Mouse (Mus musculus) cerebellum, adult 2 months (tissue): Measurements from ENCODE around the gene Arhgap15. TPM values are rescaled to one million over a fixed set of nuclear protein-coding genes. Genes with fewer than 3 reads are reported as not detected.

Source experiments
- DNase-seq, 2 experiments: peaks; one replicate each; pipeline ENCODE4 v3.0.0; 2021
- H3K27ac ChIP-seq: fragments of 200-500 bp; 2 replicates; pipeline ENCODE4 v1.5.1; 2012; ENCODE audit warnings: low read length, control low read depth, inconsistent platforms; ENCODE audit not compliant: insufficient read depth
- H3K27me3 ChIP-seq: fragments of 200-500 bp; 2 replicates; pipeline ENCODE4 v1.6.1; 2012; ENCODE audit warnings: inconsistent platforms, mild to moderate bottlenecking, low read length, moderate library complexity; ENCODE audit not compliant: control insufficient read depth, insufficient read depth
- H3K4me1 ChIP-seq: fragments of 200-500 bp; 2 replicates; pipeline ENCODE4 v1.6.1; 2011; ENCODE audit warnings: low read length; ENCODE audit not compliant: control insufficient read depth, insufficient read depth
- H3K4me3 ChIP-seq: fragments of 200-500 bp; replicated peaks from 2 replicates; pipeline ENCODE3; 2011; ENCODE audit warnings: mild to moderate bottlenecking, low read depth, low read length, control low read depth; ENCODE audit not compliant: insufficient read depth
- CTCF ChIP-seq: fragments of 200-500 bp; IDR thresholded peaks from 2 replicates; pipeline ENCODE4 v1.5.1; 2011; ENCODE audit warnings: low read depth, mild to moderate bottlenecking, control low read depth, low read length, moderate library complexity, borderline replicate concordance; ENCODE audit not compliant: insufficient read depth
- POLR2A ChIP-seq: fragments of 200-500 bp; IDR thresholded peaks from 2 replicates; pipeline ENCODE4 v1.6.1; 2011; ENCODE audit warnings: low read length, control low read depth, borderline replicate concordance; ENCODE audit not compliant: insufficient read depth
- WGBS: fragments of 180-500 bp; shearing (Covaris S2); methylation state at CpG from one replicate; pipeline ENCODE4 v1.1.7; 2018; 5-methylcytosine and 5-hydroxymethylcytosine counted together
- polyA plus RNA-seq: library from polyadenylated mRNA; depleted of rRNA; stranded (reverse); fragments of >200 nt; gene quantifications from 2 replicates; pipeline ENCODE4 v1.2.3, GENCODE M21; 2012

Gene Arhgap15
- polyA plus RNA-seq, 1 experiment = 2.3 TPM

- Histone ChIP-seq H3K27ac (no peak overlapping the region), H3K4me1 (peaks cover 3% of the 10 kb centered on the region; the same call in 1 of the 2 replicates), H3K4me3 (no peak overlapping the region), H3K27me3 (no peaks in the 10 kb centered on the region)
- no peak for DNase-seq
- no peak for TF ChIP-seq CTCF
- no peak for TF ChIP-seq POLR2A
- 97% methylated on average over 2 of the region's 2 CpGs for WGBS
Observed at GRCm38 (mm10) chr2:44114296-44114695, 365.7 kb downstream of the Arhgap15 start.

- 91% methylated on average over 5 of the region's 5 CpGs for WGBS
- no peak for DNase-seq
Observed at GRCm38 (mm10) chr2:44121162-44121561, 372.5 kb downstream of the Arhgap15 start.

GRCm38 (mm10) chr2:44123246-44123645, 374.6 kb downstream of the Arhgap15 start:
- Histone ChIP-seq H3K27me3 (no peaks in the 10 kb centered on the region; the same call in 1 of the 2 replicates), H3K4me3 (no peak overlapping the region), H3K4me1 (no peaks in the 10 kb centered on the region), H3K27ac (no peak overlapping the region)
- no peak for DNase-seq
- TF ChIP-seq CTCF = no peak
- no peak for TF ChIP-seq POLR2A
- 95% methylated on average over 2 of the region's 2 CpGs for WGBS

More at GRCm38 (mm10) chr2:44121162-44121561, 372.5 kb downstream of the Arhgap15 start:
- H3K4me1 ChIP-seq = no peaks in the 10 kb centered on the region
- H3K4me3 ChIP-seq = no peak overlapping the region
- no peak for TF ChIP-seq CTCF
- TF ChIP-seq POLR2A = no peak
- H3K27me3 ChIP-seq = no peaks in the 10 kb centered on the region; the same call in 1 of the 2 replicates
- no peak overlapping the region for H3K27ac ChIP-seq

GRCm38 (mm10) chr2:44124093-44124492, 375.5 kb downstream of the Arhgap15 start:
- Histone ChIP-seq H3K4me1 (no peaks in the 10 kb centered on the region), H3K27me3 (no peaks in the 10 kb centered on the region; the same call in 1 of the 2 replicates), H3K4me3 (no peak overlapping the region), H3K27ac (no peak overlapping the region)
- WGBS = 73% methylated on average over 3 of the region's 3 CpGs
- no peak for DNase-seq
- no peak for TF ChIP-seq CTCF
- TF ChIP-seq POLR2A = no peak

- WGBS = 95% methylated on average over 3 of the region's 3 CpGs
- no peak overlapping the region for H3K4me3 ChIP-seq
- TF ChIP-seq CTCF (no peak), POLR2A (no peak)
- no peak overlapping the region for H3K27ac ChIP-seq
- H3K4me1 ChIP-seq = no peaks in the 10 kb centered on the region
- no peaks in the 10 kb centered on the region; the same call in 1 of the 2 replicates for H3K27me3 ChIP-seq
- DNase-seq = no peak
Observed at GRCm38 (mm10) chr2:44124683-44125082, 376.1 kb downstream of the Arhgap15 start.

GRCm38 (mm10) chr2:44126044-44126695, 377.5 kb downstream of the Arhgap15 start:
- WGBS = 98% methylated on average over 1 of the region's 1 CpGs
- no peak overlapping the region for H3K4me3 ChIP-seq
- DNase-seq = no peak
- no peak for TF ChIP-seq POLR2A
- no peak for TF ChIP-seq CTCF
- H3K27me3 ChIP-seq = no peaks in the 10 kb centered on the region; the same call in 1 of the 2 replicates
- H3K27ac ChIP-seq = no peak overlapping the region
- H3K4me1 ChIP-seq = no peaks in the 10 kb centered on the region

- H3K4me1 ChIP-seq = no peaks in the 10 kb centered on the region
- 89% methylated on average over 3 of the region's 3 CpGs for WGBS
- TF ChIP-seq CTCF = no peak
- no peak for TF ChIP-seq POLR2A
- H3K27me3 ChIP-seq = no peaks in the 10 kb centered on the region
- H3K4me3 ChIP-seq = no peak overlapping the region
- no peak for DNase-seq
- H3K27ac ChIP-seq = no peak overlapping the region
Observed at GRCm38 (mm10) chr2:44129533-44129932, 380.9 kb downstream of the Arhgap15 start.

- WGBS = 65% methylated on average over 3 of the region's 3 CpGs
Observed at GRCm38 (mm10) chr2:44131271-44131670, 382.6 kb downstream of the Arhgap15 start.

More at GRCm38 (mm10) chr2:44131271-44131670, 382.6 kb downstream of the Arhgap15 start:
- H3K4me1 ChIP-seq = no peaks in the 10 kb centered on the region
- H3K27ac ChIP-seq = no peak overlapping the region
- no peak overlapping the region for H3K4me3 ChIP-seq
- DNase-seq = no peak
- no peaks in the 10 kb centered on the region for H3K27me3 ChIP-seq
- TF ChIP-seq POLR2A = no peak
- TF ChIP-seq CTCF = no peak
